Comparison of ENCODE assay signal across 8 mouse cellular contexts in the genomic region with DNA sequence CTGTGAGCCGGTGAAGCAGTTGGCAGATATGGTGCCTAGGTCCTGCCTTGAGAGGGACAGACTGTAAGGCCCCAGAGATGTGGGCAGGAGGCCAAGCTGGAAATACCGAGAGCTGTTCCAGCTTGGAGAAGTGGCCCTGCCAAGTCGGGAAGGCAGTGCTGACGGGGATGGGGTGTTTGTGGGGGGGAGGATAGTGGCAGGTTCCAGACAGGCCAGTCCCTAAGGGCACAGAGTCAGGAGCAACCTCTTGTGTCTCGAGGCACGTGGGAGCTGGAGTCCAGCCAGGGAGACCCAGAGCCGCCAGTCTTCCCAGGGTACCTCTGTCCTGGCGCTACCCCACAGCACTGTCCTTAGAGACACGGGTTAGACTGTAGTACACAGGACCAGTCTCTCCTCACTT. TPM values are rescaled to one million over a fixed set of nuclear protein-coding genes. Genes with fewer than 3 reads are reported as not detected.
DNase-seq lines count a peak whose midpoint lies in the region; ATAC-seq and TF ChIP-seq lines count a peak whose summit lies in the region.

No protein-coding gene starts in this region.

- H3K4me3 ChIP-seq in embryonic facial prominence, embryonic 12.5 days, result no peak overlapping the region
- no peak overlapping the region for H3K4me3 ChIP-seq in heart, adult 2 months
- no peak overlapping the region for H3K4me3 ChIP-seq in kidney, adult 2 months (ENCODE audit: insufficient read depth, low read depth, low read length)
- H3K4me3 ChIP-seq in limb, embryonic 15.5 days, result no peak overlapping the region
- H3K4me3 ChIP-seq in thymus, adult 2 months (ENCODE audit: control insufficient read depth, insufficient read depth, low read length), result no peak overlapping the region

- no peak for ATAC-seq in embryonic facial prominence, embryonic 12.5 days (ENCODE audit: insufficient number of reproducible peaks, insufficient read depth, low FRiP score, low TSS enrichment)
- ATAC-seq in limb, embryonic 15.5 days (ENCODE audit: insufficient number of reproducible peaks, low FRiP score, low TSS enrichment, low read depth), result peak; percentile 40

- intact Hi-C loops in heart, adult 2 months (cut with DNase I), result loop anchor here (2.0 kb wide), 1 partner anchor 54 kb away; a partner anchor contains a TSS

- H3K36me3 ChIP-seq in embryonic facial prominence, embryonic 12.5 days, result peaks cover 12% of the 10 kb centered on the region; the same call in 1 of the 2 replicates
- H3K36me3 ChIP-seq in heart, adult 2 months (ENCODE audit: control insufficient read depth, insufficient read depth, low read length), result no peaks in the 10 kb centered on the region
- H3K36me3 ChIP-seq in kidney, adult 2 months (ENCODE audit: control insufficient read depth, insufficient read depth, low read length), result no peaks in the 10 kb centered on the region
- no peaks in the 10 kb centered on the region for H3K36me3 ChIP-seq in limb, embryonic 15.5 days
- H3K36me3 ChIP-seq in thymus, adult 2 months (ENCODE audit: control insufficient read depth, insufficient read depth, low read length), result no peaks in the 10 kb centered on the region

- no peak overlapping the region for H3K9ac ChIP-seq in embryonic facial prominence, embryonic 12.5 days
- H3K9ac ChIP-seq in heart, adult 2 months (ENCODE audit: low read depth, low read length), result no peak overlapping the region; the same call in 1 of the 2 replicates
- no peak overlapping the region for H3K9ac ChIP-seq in limb, embryonic 15.5 days

- WGBS in embryonic facial prominence, embryonic 12.5 days, result 65% methylated on average over 9 of the region's 9 CpGs
- WGBS in heart, adult 2 months, result 5% methylated on average over 9 of the region's 9 CpGs
- 3% methylated on average over 9 of the region's 9 CpGs for WGBS in kidney, adult 2 months
- WGBS in limb, embryonic 15.5 days, result 18% methylated on average over 9 of the region's 9 CpGs
- 88% methylated on average over 9 of the region's 9 CpGs for WGBS in thymus, adult 2 months

- TF ChIP-seq CTCF in heart, adult 2 months (IDR thresholded peaks at IDR 0.05), result no peak
- no peak for TF ChIP-seq CTCF in kidney, adult 2 months (conservative IDR thresholded peaks at IDR 0.05; ENCODE audit: insufficient read depth, insufficient read length, low read depth, low read length)
- no peak for TF ChIP-seq CTCF in thymus, adult 2 months (IDR thresholded peaks at IDR 0.05; ENCODE audit: borderline replicate concordance, control insufficient read depth, extremely low read depth, insufficient read depth, low read length, poor library complexity)

- H3K27me3 ChIP-seq in embryonic facial prominence, embryonic 12.5 days, result no peaks in the 10 kb centered on the region
- H3K27me3 ChIP-seq in heart, adult 2 months (ENCODE audit: control insufficient read depth, insufficient read depth, low read length), result no peaks in the 10 kb centered on the region
- H3K27me3 ChIP-seq in kidney, adult 2 months (replicated peaks; ENCODE audit: control insufficient read depth, insufficient read depth, low read length), result no peaks in the 10 kb centered on the region
- H3K27me3 ChIP-seq in limb, embryonic 15.5 days, result no peaks in the 10 kb centered on the region
- H3K27me3 ChIP-seq in thymus, adult 2 months (ENCODE audit: control insufficient read depth, insufficient read depth, low read length), result no peaks in the 10 kb centered on the region

- TF ChIP-seq EP300 in heart, adult 2 months (IDR thresholded peaks at IDR 0.05; ENCODE audit: insufficient read depth, low read depth, low read length), result peak; percentile 98

- no peaks in the 10 kb centered on the region for H3K79me2 ChIP-seq in heart, adult 2 months (replicated peaks; ENCODE audit: control insufficient read depth, insufficient read depth, low read length)

- H3K4me1 ChIP-seq in embryonic facial prominence, embryonic 12.5 days, result peaks cover 81% of the 10 kb centered on the region
- peaks cover 38% of the 10 kb centered on the region for H3K4me1 ChIP-seq in heart, adult 2 months (ENCODE audit: control insufficient read depth, insufficient read depth, low read length)
- peaks cover 33% of the 10 kb centered on the region for H3K4me1 ChIP-seq in kidney, adult 2 months (ENCODE audit: control insufficient read depth, insufficient read depth, low read length)
- H3K4me1 ChIP-seq in limb, embryonic 15.5 days, result peaks cover 92% of the 10 kb centered on the region
- no peaks in the 10 kb centered on the region for H3K4me1 ChIP-seq in thymus, adult 2 months (replicated peaks; ENCODE audit: control insufficient read depth, insufficient read depth, low read length)

- H3K9me3 ChIP-seq in embryonic facial prominence, embryonic 12.5 days, result no peaks in the 10 kb centered on the region
- H3K9me3 ChIP-seq in limb, embryonic 15.5 days, result no peaks in the 10 kb centered on the region

- peak; percentile 34; the same call in 1 of the 2 replicates for TF ChIP-seq POLR2A in heart, adult 2 months (IDR thresholded peaks at IDR 0.05; ENCODE audit: insufficient read depth, low read depth, low read length)
- TF ChIP-seq POLR2A in kidney, adult 2 months (IDR thresholded peaks at IDR 0.05; ENCODE audit: low read depth, low read length), result no peak
- no peak for TF ChIP-seq POLR2A in thymus, adult 2 months (IDR thresholded peaks at IDR 0.05; ENCODE audit: control insufficient read depth, extremely low read depth, insufficient read depth, low read length, poor library complexity)

- peak; percentile 17 to 19 for DNase-seq in spleen, adult 18-20 months
- no peak for DNase-seq in spleen, postnatal 4 days (ENCODE audit: low spot score in 2 of 2)
- peak; percentile 87 to 94 for DNase-seq in heart, adult 2 months
- DNase-seq in kidney, adult 2 months, result peak; percentile 97
- peak; percentile 95 for DNase-seq in skeletal muscle tissue, adult 2 months (ENCODE audit: low read depth, low spot score)
- DNase-seq in thymus, adult 2 months, result no peak

- no peak overlapping the region for H3K4me2 ChIP-seq in embryonic facial prominence, embryonic 12.5 days (replicated peaks)
- no peak overlapping the region for H3K4me2 ChIP-seq in limb, embryonic 15.5 days

- peak overlapping the region; percentile 50 for H3K27ac ChIP-seq in embryonic facial prominence, embryonic 12.5 days
- peak overlapping the region; percentile 84 for H3K27ac ChIP-seq in heart, adult 2 months
- H3K27ac ChIP-seq in kidney, adult 2 months (ENCODE audit: insufficient read depth, low read depth, low read length), result peak overlapping the region; percentile 66
- peak overlapping the region; percentile 72 for H3K27ac ChIP-seq in limb, embryonic 15.5 days
- H3K27ac ChIP-seq in thymus, adult 2 months (ENCODE audit: control insufficient read depth, insufficient read depth, low read length), result no peak overlapping the region

RNA-seq across cellular contexts. Expression of a gene that starts 53.3 kb away (rescaled TPM):
- 25.4 and 26.0 TPM in 2 replicates for polyA plus RNA-seq in embryonic facial prominence, embryonic 12.5 days (2016; fragmentation: Nextera tagmentation; extraction: Ambion mirVana)
- total RNA-seq in heart, adult 2 months (2021), result 10 to 100 TPM; 11.0 to 15.1 TPM
- 9.6 and 14.7 TPM in 2 replicates for polyA plus RNA-seq in heart, adult 2 months (2012; rRNA removed)
- 15.9 and 22.8 TPM in 2 replicates for polyA plus RNA-seq in kidney, adult 2 months (2012; rRNA removed)
- polyA plus RNA-seq in limb, embryonic 15.5 days (2015; fragmentation: Nextera tagmentation; extraction: Ambion mirVana), result 7.1 and 9.4 TPM in 2 replicates
- 6.5 and 8.0 TPM in 2 replicates for polyA plus RNA-seq in thymus, adult 2 months (2012; rRNA removed)

Comparison
In these comparisons a context has a peak if more than half of its experiments do, and no peak if none do; other contexts are left out.
1. DNase-seq: peak in spleen, adult 18-20 months (2 of 2), heart, adult 2 months (2 of 2), kidney, adult 2 months (single experiment) and skeletal muscle tissue, adult 2 months (single experiment); none in spleen, postnatal 4 days (0 of 2) and thymus, adult 2 months (single experiment).